Mouse (Mus musculus): ENCODE measurements at regions not wholly inside any gene's neighbourhood (a gene's known extent, or its start where the extent isn't known, plus 50 kb on each side); places are given as distances from the start of the nearest gene placed in this dataset.

DNA sequence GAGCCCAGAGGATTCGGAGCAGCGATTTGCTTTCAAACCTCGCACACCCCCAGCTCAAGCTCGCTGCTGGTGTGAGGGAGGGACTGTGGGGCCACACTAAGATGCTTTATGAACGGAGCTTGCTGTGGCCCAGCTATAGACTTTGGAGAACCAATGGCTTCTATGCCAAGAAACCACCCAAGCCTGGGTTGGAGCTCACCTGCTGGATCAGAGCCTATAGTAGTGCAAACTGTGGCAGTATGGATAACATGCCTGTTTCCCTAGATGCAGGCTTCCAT is 142.5 kb upstream of the A230072I06Rik start:
- in situ Hi-C loops (cut with MboI), result no loop called here

DNA sequence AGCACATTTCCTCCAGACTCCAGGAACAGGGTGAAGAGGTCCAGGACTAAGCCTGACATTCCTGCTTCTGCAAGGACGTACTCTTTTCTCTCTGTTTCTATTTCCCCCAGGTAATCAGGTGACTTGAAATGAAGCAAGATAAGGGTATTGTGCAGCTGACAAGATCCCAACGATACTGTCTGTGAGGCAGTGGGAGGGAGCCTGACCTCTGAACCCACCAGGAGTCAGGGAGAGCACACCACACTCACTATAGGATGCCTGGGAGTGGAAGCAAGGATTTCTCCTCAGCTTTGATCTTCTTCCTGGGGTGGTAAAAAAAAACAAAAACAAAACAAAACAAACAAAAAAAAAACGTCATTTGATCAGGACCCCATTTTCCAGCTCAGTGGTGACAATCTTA is 141.1 kb upstream of the A230072I06Rik start:
- in situ Hi-C loops (cut with MboI), result no loop called here

DNA sequence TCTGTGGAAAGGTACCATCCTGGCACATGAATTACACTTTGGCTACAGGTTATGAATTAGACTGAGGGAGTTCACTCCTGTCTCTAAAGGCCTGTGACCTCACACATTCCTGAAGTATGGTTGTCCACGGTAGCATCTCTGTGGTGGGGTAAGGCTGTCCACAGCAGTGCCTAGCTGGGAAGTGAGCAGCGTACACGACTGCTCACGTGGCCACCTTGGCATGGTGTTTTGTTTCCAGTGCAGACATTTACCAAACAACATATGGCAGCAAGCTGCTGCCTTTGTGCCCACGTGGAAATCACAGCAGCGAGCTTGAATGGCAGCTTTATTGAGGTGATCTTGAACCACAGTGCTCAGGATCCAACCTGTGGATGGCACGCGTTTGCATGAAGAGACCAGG is 140.7 kb upstream of the A230072I06Rik start:
- in situ Hi-C loops (cut with MboI), result no loop called here

DNA sequence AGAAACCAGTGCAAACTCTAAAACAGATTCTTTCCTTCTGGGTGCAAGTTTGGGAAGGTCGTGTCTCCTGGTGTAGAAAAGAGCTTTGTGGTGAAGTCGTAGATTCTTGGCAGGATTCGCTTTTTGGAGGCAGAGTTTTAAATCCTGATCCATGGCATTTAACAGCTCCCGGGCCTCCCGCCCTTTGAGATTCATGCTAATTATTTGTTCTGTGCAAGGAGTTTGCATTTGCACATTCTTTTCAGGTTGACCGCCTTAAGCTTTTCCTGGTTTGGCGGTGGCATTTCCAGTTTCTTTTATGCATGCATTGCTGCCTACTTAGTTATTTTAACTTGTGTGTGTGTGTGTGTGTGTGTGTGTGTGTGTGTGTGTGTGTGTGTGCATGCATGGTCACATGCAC is 126.9 kb upstream of the A230072I06Rik start:
- in situ Hi-C loops (cut with MboI), result no loop called here

DNA sequence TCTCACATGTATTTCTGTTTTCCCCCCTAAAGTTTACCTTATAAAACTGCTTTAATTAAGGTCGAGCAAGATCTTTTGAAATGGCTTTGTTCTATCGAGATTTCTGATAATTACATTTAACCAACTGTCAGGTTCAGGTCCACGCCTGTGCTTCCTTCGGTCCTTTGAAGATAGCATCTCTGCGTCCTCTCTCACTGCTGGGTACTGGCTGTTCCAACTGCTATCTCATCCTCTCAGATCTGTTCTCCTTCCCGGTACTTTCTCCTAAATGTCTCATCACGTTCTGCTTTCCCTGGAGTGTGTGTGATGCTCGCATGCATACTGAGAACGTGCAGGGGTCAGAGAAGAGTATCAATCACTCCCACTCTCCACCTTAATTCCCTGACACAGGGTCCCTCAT is 125.8 kb upstream of the A230072I06Rik start:
- in situ Hi-C loops (cut with MboI), result no loop called here

DNA sequence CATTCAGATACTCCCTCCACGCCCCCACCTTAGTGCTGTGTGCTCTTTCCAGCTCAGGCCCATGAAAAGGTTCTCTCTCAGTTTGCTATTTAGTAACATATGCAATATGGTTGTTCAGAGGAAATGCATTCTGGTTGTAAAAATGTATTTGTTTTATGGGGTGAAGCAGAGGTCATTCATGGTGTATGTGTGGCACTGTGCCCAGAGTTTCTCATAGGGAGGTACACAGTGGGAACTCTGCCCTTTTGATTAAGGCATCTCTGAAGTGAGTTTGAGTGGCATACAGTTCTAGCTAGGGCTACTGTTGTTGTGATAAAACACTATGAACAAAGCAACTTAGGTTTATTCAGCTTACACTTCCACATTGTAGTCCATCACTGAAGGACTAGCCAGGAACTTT is 121.7 kb upstream of the A230072I06Rik start:
- in situ Hi-C loops (cut with MboI), result no loop called here

DNA sequence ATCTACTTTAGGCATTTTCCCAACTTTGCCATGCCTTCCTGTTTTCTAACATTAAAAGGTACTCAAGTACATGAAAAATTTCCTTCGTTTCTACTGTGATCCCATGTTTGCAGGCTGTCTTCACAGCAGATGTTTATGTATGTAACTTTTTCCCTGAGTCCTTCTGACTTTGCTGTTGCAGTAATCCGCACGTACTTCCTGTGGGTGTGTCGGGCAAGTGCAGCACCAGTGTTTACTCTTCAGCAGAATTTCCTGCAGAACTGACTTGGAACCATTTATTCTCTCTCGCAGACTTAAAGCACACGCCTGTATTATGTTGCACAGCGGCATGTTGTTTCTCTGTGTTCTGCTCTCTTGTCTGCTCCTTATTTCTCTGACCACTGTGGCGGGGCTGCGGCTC is 120.4 kb upstream of the A230072I06Rik start:
- in situ Hi-C loops (cut with MboI), result no loop called here

DNA sequence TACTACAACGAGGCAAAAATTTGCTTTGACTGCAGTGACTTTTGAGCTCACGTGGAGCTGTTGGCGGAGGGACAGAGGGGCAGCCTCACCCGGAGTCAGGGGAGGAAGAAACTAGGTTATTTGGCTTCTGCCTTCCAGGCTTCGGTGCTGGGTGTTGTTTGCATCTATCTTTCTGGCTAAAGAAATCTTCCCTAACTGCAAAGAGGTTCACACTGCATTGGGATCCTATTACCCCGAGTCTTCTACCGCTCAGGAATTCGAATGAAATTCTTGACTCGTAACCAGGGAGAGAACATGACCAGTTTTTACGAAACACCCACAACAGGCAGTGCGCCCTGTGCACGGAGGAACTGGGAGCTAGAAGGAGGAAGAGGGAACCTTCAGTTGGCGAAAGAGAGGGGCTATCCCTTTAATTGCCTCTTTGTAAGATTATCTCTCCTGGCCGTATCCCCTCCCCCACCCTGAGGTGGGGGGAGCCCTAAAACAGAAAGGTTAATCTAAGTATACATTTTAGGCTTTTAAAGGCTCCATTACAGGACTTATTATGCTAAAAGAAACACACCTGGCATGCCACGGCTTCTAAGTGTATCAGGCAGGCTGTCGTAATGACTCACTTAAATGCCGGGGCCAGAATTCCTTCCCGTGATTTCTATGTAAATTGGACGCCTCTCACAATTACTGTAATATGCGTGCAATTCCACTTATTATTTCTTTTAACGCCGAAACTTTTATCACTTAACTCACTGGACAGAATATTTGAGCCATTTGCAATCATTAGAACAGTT is 115.5 kb upstream of the A230072I06Rik start:
- in situ Hi-C loops (cut with MboI), result no loop called here

DNA sequence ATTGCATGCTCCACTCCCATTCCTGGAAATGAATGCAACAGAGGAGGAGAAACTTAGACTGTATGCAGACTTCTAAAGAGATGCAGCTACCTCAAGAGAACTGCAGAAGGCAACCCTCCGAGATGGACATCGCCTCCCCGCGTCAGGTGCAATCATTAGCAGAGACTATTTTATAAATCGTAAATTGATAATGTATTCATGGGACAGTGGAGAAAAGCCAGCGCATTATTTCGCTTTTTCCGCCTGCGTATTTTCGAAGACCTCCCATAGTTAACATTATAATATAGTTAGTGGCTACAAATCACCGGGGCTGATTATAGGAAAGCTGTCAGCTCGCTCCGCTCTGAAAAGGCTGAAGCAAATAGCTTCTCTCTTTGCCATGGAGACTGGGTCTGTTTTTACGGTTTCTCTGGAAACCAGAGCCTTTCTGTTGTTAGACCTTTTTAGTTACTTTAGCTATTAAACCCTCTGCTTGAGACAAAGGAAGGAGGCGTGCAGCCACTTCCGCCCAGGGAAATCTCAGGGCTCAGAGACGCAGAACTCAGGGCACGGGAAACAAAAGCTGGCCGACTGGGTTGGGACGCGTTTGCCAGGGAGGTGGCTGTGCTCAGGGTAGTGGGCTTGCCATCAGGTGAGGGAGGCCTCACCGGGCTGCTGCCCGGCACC is 113.0 kb upstream of the A230072I06Rik start:
- in situ Hi-C loops (cut with MboI), result no loop called here

DNA sequence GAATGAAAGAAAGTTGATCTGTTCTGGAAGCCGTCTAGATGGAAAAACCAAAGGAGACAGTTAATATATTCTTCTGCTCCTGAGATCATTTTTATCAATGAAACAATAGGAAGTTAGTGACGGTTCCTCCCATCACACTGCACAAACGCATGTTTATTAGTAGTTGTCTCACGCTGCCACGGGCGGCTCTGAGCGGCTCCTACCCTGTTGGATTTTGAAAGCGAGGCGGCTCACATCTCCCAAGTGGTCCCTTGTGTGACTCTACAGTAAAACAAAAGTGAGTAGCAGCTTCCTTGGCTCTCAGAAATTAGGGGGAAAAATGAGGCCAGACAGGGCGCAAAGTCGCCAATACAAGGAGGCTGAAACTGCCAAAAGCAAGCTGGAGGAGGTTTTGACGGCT is 106.8 kb upstream of the A230072I06Rik start:
- in situ Hi-C loops (cut with MboI), result no loop called here

DNA sequence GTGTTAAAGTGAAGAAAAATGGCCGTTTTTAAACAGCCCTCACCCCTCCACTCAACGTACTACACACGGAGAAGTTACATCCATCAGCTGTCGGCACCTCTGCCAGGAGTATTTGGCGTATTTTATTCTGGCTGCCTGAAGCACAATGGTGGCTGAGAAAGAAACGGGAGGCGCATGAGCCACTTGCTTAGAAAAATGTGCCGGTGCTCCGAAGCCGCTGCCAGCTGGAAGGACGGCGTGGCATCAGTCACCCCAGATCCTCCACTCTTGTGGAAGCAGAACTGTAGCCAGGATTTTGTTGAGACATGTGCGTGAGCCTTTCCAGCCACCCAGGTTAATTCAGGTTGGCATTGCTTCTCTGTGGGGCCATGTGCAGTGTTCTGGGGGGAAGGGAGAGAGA is 103.1 kb upstream of the A230072I06Rik start:
- in situ Hi-C loops (cut with MboI), result no loop called here

DNA sequence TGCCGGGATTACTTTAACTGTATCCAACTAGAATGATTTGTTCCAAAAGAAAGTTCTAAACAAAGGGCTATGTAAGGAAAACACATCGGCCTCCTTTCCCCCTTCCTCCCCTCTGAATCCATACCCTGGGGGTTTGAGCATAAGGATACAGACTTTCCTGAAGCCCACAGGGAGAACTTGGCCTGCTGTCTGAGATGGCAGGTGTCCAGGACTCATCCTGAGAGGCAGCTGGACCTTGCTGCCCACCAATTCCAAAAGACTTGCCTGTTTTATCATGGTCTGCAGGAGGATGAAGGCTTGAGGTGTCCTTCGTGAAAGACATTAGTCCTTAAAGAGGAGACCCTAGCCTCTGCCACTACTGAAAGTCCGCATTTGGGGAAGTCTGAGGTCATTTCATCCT is 94.0 kb upstream of the A230072I06Rik start:
- in situ Hi-C loops (cut with MboI), result no loop called here

DNA sequence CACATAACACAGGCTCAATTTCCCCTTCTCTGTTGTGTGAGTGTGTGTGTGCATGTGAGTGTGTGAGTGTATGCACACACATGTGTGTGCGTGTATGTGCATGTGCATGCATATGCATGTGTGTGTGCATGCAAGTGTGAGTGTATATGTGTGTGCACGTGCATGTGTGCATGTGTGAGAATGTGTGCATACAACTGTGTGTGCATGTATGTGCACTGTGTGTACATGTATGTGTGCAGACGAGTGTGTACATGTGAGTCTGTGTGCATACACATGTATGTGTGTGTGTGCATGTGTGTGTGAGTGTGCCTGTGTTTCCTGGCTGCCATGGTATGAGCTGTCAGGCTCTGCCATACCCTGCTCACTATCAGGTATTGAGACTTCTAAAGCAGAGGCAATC is 91.3 kb upstream of the A230072I06Rik start:
- in situ Hi-C loops (cut with MboI), result no loop called here

DNA sequence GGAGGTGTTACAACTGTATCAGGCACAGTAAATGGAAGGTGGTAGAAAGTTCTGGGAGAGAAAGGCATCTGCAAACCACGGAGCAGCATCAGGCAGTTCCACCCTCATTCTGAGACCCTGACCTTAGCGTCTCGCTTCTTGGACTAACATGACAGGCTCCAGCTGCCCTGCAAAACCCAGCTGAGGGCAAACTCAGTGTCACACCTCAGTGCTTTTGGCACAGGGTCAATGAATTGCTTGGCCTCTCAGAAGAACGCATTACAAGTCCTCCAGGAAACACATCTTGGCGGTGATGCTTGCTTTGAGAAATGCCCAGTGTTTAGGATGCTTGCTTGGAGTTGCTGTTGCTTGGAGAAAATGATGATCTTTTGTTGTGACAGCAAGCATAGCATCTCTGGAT is 90.2 kb upstream of the A230072I06Rik start:
- in situ Hi-C loops (cut with MboI), result no loop called here

DNA sequence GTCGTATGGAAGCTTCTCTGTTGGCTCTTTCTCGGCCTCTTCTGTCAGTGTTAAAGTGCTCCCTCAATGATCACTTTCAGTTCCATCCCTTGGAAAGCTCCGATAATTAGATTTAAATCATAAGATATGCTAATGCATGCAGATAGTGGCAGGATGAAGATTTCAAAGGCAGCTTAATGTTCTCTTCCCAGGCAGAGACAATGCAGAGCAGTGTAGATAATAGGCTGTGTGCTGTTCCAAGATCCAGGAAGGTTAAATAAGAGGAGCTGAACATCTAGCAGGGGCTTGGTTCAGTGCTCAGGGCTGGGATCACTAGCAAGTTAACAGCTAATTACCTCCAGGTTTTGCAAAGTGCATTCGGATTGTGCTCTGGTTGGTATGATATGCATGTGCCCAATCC is 89.7 kb upstream of the A230072I06Rik start:
- in situ Hi-C loops (cut with MboI), result no loop called here

DNA sequence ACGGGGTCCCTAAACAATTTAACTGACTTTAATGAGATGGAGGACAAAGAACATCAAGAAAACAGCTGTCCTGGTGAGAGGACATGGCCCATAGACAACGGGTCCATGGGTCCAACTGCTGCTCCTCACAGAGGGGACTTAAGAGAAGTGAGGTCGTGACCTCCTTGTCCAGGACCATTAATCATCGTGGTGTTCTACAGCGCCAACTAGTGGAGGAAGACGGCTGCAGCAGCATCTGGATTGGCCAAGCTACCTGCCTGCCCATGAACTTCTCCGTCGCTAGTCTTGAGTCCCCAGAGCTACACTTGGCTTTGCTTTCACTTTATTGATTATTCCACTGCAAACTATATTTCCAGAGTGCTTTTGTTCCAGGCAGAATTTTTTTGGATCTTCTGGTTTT is 86.6 kb upstream of the A230072I06Rik start:
- in situ Hi-C loops (cut with MboI), result no loop called here

DNA sequence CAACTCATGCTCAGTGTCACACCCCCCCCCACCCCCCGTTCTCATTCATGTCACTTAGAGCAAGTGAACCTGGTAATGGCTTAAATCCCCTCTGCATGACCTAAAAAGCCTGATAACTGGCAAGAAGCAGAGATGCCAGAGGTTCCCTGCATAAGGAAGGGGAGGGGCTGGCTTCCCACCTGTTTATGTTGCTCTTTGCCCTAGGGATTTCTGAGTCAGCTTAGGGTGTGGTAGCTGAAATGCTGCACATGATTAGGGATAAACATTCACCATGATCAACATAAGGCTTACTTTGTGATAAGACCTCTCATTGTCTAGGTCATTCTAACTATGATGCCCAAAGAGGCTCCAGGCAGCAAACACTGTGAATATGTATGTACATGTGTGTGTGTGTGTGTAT is 72.7 kb upstream of the A230072I06Rik start:
- in situ Hi-C loops (cut with MboI), result no loop called here

DNA sequence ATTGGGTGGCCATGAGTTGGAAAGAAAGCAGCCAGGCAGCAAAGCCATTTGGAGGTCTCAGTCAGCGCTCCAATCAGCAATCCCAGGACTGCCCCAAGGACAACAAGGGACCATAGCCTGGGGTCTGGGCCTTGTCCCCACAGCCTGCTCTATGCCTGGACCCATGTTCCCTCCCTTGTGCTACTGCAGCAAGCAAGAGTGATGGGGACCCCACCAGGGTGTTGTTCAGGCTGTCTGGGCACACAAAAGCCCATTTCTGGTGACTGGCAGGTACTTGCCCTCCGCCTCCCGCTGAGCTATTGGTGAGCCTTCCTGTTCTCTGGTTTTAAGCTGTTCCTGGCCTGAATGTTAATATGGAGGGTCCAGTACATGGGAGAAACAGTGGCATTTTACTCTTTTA is 71.2 kb upstream of the A230072I06Rik start:
- in situ Hi-C loops (cut with MboI), result no loop called here

DNA sequence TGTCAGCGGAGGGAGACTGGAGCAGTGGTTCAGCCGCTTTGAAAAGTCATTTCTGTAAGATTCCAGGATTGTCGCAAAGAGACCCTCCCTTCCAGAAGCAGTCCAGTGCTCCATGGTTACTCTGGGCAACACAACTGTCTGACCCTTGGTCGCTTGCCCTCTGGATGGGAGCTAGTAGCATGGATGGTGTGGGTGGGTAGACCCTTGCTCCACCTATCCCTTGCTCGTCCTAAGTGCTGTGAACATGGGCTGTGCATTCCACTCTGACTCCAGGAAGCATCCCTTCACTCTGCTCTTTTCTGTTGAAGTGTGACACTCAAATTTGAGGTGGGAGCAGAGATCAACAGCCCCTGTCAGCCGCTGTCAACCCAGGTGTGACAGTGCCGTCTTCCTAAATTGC is 64.8 kb upstream of the A230072I06Rik start:
- in situ Hi-C loops (cut with MboI), result no loop called here

DNA sequence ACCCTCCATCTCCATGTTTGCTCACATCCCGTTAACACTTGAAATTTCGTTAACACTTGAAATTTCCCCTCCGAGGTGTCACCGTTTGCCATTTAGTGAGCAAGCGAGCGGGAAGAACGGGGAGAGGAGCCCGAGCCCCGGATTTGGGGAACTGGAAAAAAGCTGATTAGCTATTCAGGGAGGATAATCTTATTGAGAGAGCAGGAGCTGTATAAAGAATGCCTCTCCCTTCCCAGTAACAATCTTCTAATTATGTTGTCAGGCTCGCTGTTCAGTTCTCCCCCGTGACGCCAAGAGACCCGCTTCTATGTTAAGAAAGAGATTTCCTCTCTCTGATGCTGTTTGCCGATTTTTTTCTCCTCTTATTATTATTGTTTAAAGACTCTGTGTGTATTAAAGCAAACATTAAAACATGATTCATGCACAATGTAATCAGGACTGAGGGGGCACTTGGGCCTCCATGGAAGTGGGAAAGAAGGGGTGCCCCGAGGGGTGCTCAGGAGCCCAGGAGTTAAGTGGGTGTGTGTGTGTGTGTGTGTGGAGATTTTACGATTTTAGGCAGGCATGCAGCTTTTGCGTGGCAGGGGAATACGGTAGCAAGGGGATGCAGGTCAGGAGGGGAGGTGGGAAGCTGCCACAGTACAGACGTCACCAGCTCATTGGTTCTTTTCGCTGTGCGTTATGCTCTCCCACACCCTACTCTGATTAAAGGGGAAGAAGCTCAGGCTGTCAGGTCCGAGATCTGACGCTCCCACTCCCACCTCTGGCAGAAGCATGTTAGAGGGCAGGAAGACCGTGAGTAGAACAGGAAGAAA is 64.2 kb upstream of the A230072I06Rik start:
- in situ Hi-C loops (cut with MboI), result no loop called here

DNA sequence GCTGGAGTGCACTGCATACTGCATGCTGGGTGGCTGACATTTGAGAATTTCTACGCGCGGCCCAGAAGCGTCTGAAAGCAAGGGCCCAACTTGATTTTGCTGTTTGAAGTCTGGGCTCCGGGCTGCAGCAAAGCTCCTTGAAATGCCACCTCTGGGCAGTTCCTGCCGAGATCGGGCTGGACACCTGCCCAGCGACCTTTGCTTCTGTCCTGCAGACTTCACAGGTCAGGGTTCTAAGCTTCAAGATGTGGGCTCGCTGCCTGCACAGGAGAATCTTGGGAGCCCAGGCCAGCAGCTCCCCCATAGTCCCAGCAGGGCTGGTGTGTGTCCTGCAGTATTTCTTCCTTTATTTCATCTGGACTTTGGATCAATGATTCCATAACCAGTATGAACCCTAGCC is 57.1 kb upstream of the A230072I06Rik start:
- in situ Hi-C loops (cut with MboI), result no loop called here

DNA sequence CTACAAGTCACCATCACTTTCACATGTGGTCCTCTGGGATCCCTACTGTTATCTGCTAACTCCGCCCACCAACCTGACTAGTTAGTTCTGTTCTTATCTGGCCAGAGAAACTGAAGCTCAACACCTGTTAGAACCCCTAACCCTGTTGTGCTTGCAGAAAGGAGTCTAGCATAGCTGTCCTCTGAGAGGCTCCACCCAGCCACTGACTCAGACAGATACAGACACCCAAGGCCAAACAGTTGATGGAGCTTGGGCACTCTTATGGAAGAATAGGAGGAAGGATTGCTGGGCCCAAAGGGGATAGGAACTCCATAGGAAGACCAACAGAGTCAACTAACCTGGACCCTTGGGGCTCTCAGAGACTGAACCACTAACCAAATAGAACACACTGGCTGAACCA is 55.2 kb upstream of the A230072I06Rik start:
- in situ Hi-C loops (cut with MboI), result no loop called here
